Mouse (Mus musculus): ENCODE data around the gene Dse. TPM values are rescaled to one million over a fixed set of nuclear protein-coding genes. Genes with fewer than 3 reads are reported as not detected.
"Not testable (repeated sequence)": the region's sequence is repeated elsewhere in the genome, so short reads cannot be mapped to it uniquely, and the experiment has no call there.

The Dse gene
- polyA plus RNA-seq (2015; fragmentation: Nextera tagmentation; extraction: Ambion mirVana), result 5.8 and 6.3 TPM in 2 replicates

- no peaks in the 10 kb centered on the region for H3K27me3 ChIP-seq (replicated peaks; ENCODE audit: control insufficient read depth, insufficient read depth, low read length)
- no peak for ATAC-seq
- under 1% methylated on average over 14 of the region's 14 CpGs for WGBS
- peak within 1 kb of the TSS; percentile 74 for H3K27ac ChIP-seq (ENCODE audit: low read depth, low read length)
- H3K4me2 ChIP-seq (replicated peaks; ENCODE audit: low read depth), result peak within 1 kb of the TSS; percentile 90
- no peak for TF ChIP-seq CTCF (IDR thresholded peaks at IDR 0.05; ENCODE audit: low read depth)
- H3K9ac ChIP-seq (ENCODE audit: low read depth, low read length), result peak within 1 kb of the TSS; percentile 65
- 0 out of 2 replicates have a peak, but pooled peaks cover 4% of the 10 kb centered on the region for H3K4me1 ChIP-seq (replicated peaks; ENCODE audit: control insufficient read depth, insufficient read depth, low read length)
- H3K9me3 ChIP-seq (ENCODE audit: control insufficient read depth), result no peaks in the 10 kb centered on the region
- peak within 1 kb of the TSS; percentile 77 for H3K4me3 ChIP-seq (ENCODE audit: low read depth, low read length)
- no peaks in the 10 kb centered on the region for H3K36me3 ChIP-seq (ENCODE audit: control insufficient read depth, insufficient read depth)
Measured at GRCm38 (mm10) chr10:34207503-34207850, at the start of gene Dse. TSS of gene Dse (minus strand) at chr10:34207715.

GRCm38 (mm10) chr10:34252833-34253232 is 45.3 kb upstream of the Dse start:
- H3K9ac ChIP-seq (ENCODE audit: low read depth, low read length); H3K27ac ChIP-seq (ENCODE audit: low read depth, low read length); H3K36me3 ChIP-seq (ENCODE audit: control insufficient read depth, insufficient read depth); H3K4me3 ChIP-seq (ENCODE audit: low read depth, low read length); H3K4me1 ChIP-seq (replicated peaks; ENCODE audit: control insufficient read depth, insufficient read depth, low read length); H3K4me2 ChIP-seq (replicated peaks; ENCODE audit: low read depth); H3K27me3 ChIP-seq (replicated peaks; ENCODE audit: control insufficient read depth, insufficient read depth, low read length); H3K9me3 ChIP-seq (ENCODE audit: control insufficient read depth); ATAC-seq: not testable (repeated sequence)
- WGBS, result 87% methylated on average over 9 of the region's 9 CpGs

- Histone ChIP-seq H3K9ac (ENCODE audit: low read depth, low read length) (no peak overlapping the region), H3K4me2 (replicated peaks; ENCODE audit: low read depth) (no peak overlapping the region), H3K4me3 (ENCODE audit: low read depth, low read length) (no peak overlapping the region), H3K4me1 (replicated peaks; ENCODE audit: control insufficient read depth, insufficient read depth, low read length) (no peaks in the 10 kb centered on the region), H3K27ac (ENCODE audit: low read depth, low read length) (no peak overlapping the region), H3K27me3 (replicated peaks; ENCODE audit: control insufficient read depth, insufficient read depth, low read length) (no peaks in the 10 kb centered on the region), H3K9me3 (ENCODE audit: control insufficient read depth) (no peaks in the 10 kb centered on the region), H3K36me3 (ENCODE audit: control insufficient read depth, insufficient read depth) (no peaks in the 10 kb centered on the region)
- ATAC-seq, result no peak
- no peak for TF ChIP-seq CTCF (IDR thresholded peaks at IDR 0.05; ENCODE audit: low read depth)
- 53% methylated on average over 2 of the region's 2 CpGs for WGBS
Measured at GRCm38 (mm10) chr10:34249594-34249993, 42.1 kb upstream of the Dse start.

GRCm38 (mm10) chr10:34247757-34248156 is 40.2 kb upstream of the Dse start:
- no peak overlapping the region for H3K4me2 ChIP-seq (replicated peaks; ENCODE audit: low read depth)
- H3K9me3 ChIP-seq (ENCODE audit: control insufficient read depth), result no peaks in the 10 kb centered on the region
- 30% methylated on average over 3 of the region's 3 CpGs for WGBS
- TF ChIP-seq CTCF (IDR thresholded peaks at IDR 0.05; ENCODE audit: low read depth), result no peak
- no peak overlapping the region for H3K27ac ChIP-seq (ENCODE audit: low read depth, low read length)
- H3K4me1 ChIP-seq (replicated peaks; ENCODE audit: control insufficient read depth, insufficient read depth, low read length), result no peaks in the 10 kb centered on the region
- H3K9ac ChIP-seq (ENCODE audit: low read depth, low read length), result no peak overlapping the region
- H3K4me3 ChIP-seq (ENCODE audit: low read depth, low read length), result no peak overlapping the region
- no peak for ATAC-seq
- no peaks in the 10 kb centered on the region for H3K27me3 ChIP-seq (replicated peaks; ENCODE audit: control insufficient read depth, insufficient read depth, low read length)
- no peaks in the 10 kb centered on the region for H3K36me3 ChIP-seq (ENCODE audit: control insufficient read depth, insufficient read depth)

- no peak overlapping the region for H3K4me3 ChIP-seq (ENCODE audit: low read depth, low read length)
- H3K9me3 ChIP-seq (ENCODE audit: control insufficient read depth), result no peaks in the 10 kb centered on the region
- no peak overlapping the region for H3K27ac ChIP-seq (ENCODE audit: low read depth, low read length)
- no peak overlapping the region for H3K9ac ChIP-seq (ENCODE audit: low read depth, low read length)
- no peaks in the 10 kb centered on the region for H3K4me1 ChIP-seq (replicated peaks; ENCODE audit: control insufficient read depth, insufficient read depth, low read length)
- H3K36me3 ChIP-seq (ENCODE audit: control insufficient read depth, insufficient read depth), result no peaks in the 10 kb centered on the region
- H3K4me2 ChIP-seq (replicated peaks; ENCODE audit: low read depth), result no peak overlapping the region
- H3K27me3 ChIP-seq (replicated peaks; ENCODE audit: control insufficient read depth, insufficient read depth, low read length), result no peaks in the 10 kb centered on the region
- WGBS, result 67% methylated on average over 2 of the region's 2 CpGs
- TF ChIP-seq CTCF (IDR thresholded peaks at IDR 0.05; ENCODE audit: low read depth), result no peak
- no peak for ATAC-seq
Measured at GRCm38 (mm10) chr10:34246106-34246505, 38.6 kb upstream of the Dse start.

GRCm38 (mm10) chr10:34244745-34245144 is 37.2 kb upstream of the Dse start:
- H3K4me2 ChIP-seq (replicated peaks; ENCODE audit: low read depth), result no peak overlapping the region
- no peak overlapping the region for H3K9ac ChIP-seq (ENCODE audit: low read depth, low read length)
- no peak overlapping the region for H3K4me3 ChIP-seq (ENCODE audit: low read depth, low read length)
- H3K9me3 ChIP-seq (ENCODE audit: control insufficient read depth), result no peaks in the 10 kb centered on the region
- ATAC-seq, result no peak
- H3K27ac ChIP-seq (ENCODE audit: low read depth, low read length), result no peak overlapping the region
- no peaks in the 10 kb centered on the region for H3K36me3 ChIP-seq (ENCODE audit: control insufficient read depth, insufficient read depth)
- H3K27me3 ChIP-seq (replicated peaks; ENCODE audit: control insufficient read depth, insufficient read depth, low read length), result no peaks in the 10 kb centered on the region
- TF ChIP-seq CTCF (IDR thresholded peaks at IDR 0.05; ENCODE audit: low read depth), result no peak
- H3K4me1 ChIP-seq (replicated peaks; ENCODE audit: control insufficient read depth, insufficient read depth, low read length), result no peaks in the 10 kb centered on the region
- 59% methylated on average over 5 of the region's 5 CpGs for WGBS

- Histone ChIP-seq H3K27me3 (replicated peaks; ENCODE audit: control insufficient read depth, insufficient read depth, low read length) (no peaks in the 10 kb centered on the region), H3K4me2 (replicated peaks; ENCODE audit: low read depth) (no peak overlapping the region), H3K36me3 (ENCODE audit: control insufficient read depth, insufficient read depth) (no peaks in the 10 kb centered on the region), H3K9ac (ENCODE audit: low read depth, low read length) (no peak overlapping the region), H3K9me3 (ENCODE audit: control insufficient read depth) (no peaks in the 10 kb centered on the region), H3K4me3 (ENCODE audit: low read depth, low read length) (no peak overlapping the region), H3K4me1 (replicated peaks; ENCODE audit: control insufficient read depth, insufficient read depth, low read length) (no peaks in the 10 kb centered on the region), H3K27ac (ENCODE audit: low read depth, low read length) (no peak overlapping the region)
- TF ChIP-seq CTCF (IDR thresholded peaks at IDR 0.05; ENCODE audit: low read depth), result no peak
- ATAC-seq, result no peak
- 69% methylated on average over 4 of the region's 4 CpGs for WGBS
Measured at GRCm38 (mm10) chr10:34238536-34238935, 31.0 kb upstream of the Dse start.
